Mouse (Mus musculus): ENCODE data around the gene Gm21083. TPM values are rescaled to one million over a fixed set of nuclear protein-coding genes. Genes with fewer than 3 reads are reported as not detected.
"Not testable (repeated sequence)": the region's sequence is repeated elsewhere in the genome, so short reads cannot be mapped to it uniquely, and the experiment has no call there.

Gene Gm21083
- total RNA-seq (2014; fragmentation: Nextera tagmentation) = not detected in 2 replicates
- not detected in 2 replicates for total RNA-seq (2017)

- ATAC-seq (replicated peaks; ENCODE audit: poor library complexity, severe bottlenecking) = not testable (repeated sequence)
Observed at GRCm38 (mm10) chr5:15577033-15577432, at the start of gene Gm21083. Gm21083 (plus strand) TSS chr5:15577333.

DNA sequence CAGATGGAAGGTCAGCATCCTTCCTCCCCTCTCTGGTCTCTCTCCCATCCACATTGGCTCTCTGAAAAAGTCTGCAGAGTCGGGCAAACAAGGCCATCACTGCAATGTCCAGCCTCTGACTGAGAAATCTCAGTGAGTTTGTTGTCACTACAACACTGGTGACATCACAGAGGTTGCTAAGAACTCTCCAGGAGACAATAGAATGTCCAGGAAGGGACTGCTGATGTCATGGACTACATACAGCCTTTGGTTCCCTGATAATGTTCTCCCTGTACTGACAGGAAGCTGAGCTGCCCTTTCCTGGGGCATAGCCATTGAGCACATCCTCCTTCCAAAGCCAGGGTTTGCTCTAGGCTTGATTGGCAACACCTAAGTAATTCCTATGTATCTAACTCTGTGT lies 48.0 kb upstream of the Gm21083 start, which contains the start of gene Gm21190:
Gene Gm21190, minus strand, starts transcription at position 101 of the 400 bp plus-strand sequence.
- not testable (repeated sequence) for ATAC-seq (replicated peaks; ENCODE audit: poor library complexity, severe bottlenecking)

GRCm38 (mm10) chr5:15548642-15549041 lies 28.5 kb upstream of the Gm21083 start:
- not testable (repeated sequence) for ATAC-seq (replicated peaks; ENCODE audit: poor library complexity, severe bottlenecking)

DNA sequence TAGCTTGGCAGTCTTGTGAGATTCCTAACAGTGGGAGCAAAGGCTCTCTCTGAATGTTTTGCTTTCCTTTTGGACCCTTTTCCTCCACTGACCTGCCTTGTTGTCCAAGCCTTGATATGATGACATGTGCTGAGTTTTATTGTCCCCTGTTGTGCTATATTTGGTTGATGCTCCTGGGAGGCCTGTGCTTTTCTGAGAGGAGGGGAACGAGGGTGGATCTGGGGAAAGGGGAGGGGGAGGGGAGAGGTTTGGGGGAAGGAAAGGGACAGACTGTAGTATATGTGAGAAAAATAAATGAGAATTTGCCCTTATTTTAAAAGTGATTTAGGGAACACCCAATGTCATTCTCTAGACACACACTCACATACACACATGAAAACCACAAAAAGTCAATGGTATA lies 28.0 kb upstream of the Gm21083 start:
- not testable (repeated sequence) for ATAC-seq (replicated peaks; ENCODE audit: poor library complexity, severe bottlenecking)

GRCm38 (mm10) chr5:15549606-15550005 lies 27.5 kb upstream of the Gm21083 start:
- ATAC-seq (replicated peaks; ENCODE audit: poor library complexity, severe bottlenecking) = not testable (repeated sequence)

DNA sequence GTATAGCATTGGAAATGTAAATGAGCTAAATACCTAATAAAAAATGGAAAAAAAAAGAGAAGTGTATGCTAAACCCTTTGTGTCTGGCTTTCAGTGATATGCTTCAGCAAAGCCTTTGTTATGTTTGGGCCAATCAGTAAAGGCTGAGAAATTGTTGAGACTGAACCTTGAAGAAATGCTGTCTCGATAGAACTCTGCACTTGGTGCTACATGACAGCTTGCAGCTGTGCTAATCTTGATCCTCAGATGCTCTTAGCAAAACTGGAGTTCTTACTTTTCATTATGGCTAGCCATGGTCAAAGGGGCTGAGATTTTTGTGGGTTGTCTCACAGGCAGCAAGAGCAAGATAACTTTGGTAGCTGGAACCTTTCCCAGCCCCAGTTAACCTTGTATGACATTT lies 18.5 kb upstream of the Gm21083 start:
- not testable (repeated sequence) for ATAC-seq (replicated peaks; ENCODE audit: poor library complexity, severe bottlenecking)

DNA sequence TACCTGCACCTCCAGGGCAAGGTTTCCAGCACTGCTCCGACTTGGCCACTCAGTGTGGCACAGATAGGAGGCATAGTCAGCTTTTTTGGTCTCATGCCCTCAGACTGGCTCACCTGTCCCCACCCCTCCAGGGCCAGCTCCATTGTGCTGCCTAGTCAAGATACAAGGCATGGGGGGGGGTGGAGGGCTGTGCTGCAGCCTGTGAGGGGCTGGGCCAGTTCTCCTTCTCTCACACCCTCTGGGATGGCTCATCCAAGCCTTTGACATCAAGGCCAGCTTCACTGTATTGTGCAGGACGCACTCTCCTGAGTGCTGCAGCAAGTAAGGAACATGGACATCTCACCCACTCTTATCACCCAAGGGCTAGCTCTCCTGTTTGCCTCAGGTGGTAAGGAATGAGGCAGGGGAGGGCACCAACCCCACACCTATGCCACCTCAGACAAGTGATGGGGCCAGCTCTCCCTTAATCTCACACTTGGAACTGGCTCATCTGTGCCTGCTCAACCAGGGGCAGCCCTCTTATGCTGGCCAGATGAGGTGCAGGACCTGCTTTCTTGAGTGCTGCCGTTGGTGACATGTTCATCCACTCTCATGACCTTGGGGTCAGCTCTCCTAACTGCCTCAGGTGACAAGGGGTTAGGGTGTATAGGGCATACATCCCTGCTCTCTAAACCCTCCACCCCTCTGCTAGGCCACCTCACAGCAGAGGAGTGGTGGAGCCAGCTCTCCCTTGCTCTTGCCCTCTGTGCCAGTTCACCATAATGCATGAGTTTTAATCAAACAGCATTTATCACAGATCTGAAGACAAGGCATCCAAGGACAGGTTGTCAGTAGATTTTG lies 15.5 kb upstream of the Gm21083 start:
- ATAC-seq (replicated peaks; ENCODE audit: poor library complexity, severe bottlenecking) = not testable (repeated sequence)

GRCm38 (mm10) chr5:15573735-15574134 lies 3.4 kb upstream of the Gm21083 start:
- not testable (repeated sequence) for ATAC-seq (replicated peaks; ENCODE audit: poor library complexity, severe bottlenecking)

DNA sequence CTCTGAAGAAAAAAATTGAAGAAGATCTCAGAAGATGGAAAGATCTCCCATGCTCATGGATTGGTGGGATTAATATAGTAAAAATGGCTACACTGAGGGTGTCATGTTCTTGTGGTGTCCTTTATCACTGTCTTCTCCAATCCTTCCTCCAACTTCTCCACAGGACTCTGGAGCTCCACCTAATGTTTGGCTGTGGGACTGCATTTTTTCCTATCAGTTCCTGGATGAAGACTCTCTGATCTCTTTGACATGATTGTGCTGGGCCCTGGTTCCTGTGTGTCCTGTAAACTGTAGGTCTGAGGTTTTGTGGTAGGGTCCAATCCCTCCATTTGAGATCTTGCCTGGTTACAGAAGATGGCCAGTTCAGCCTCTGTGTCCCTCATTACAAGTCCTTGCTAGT lies 9.2 kb downstream of the Gm21083 start:
- ATAC-seq (replicated peaks; ENCODE audit: poor library complexity, severe bottlenecking) = not testable (repeated sequence)

- ATAC-seq (replicated peaks; ENCODE audit: poor library complexity, severe bottlenecking) = not testable (repeated sequence)
Observed at GRCm38 (mm10) chr5:15588291-15588690, 11.2 kb downstream of the Gm21083 start.

DNA sequence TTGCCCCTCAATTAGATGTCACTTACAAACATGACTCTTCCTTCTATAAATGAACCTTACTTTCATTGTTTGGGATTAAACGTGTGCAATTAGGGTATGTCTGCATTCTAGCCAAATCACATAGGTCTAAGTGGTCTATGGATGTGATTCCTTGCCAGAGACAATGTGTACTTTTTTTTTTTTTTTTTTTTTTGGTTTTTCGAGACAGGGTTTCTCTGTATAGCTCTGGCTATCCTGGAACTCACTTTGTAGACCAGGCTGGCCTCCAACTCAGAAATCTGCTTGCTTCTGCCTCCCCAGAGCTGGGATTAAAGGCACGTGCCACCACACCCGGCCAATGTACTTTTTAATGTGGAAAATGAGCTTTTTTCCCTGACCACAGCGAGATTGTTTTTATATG lies 13.5 kb downstream of the Gm21083 start:
- ATAC-seq (replicated peaks; ENCODE audit: poor library complexity, severe bottlenecking) = not testable (repeated sequence)

DNA sequence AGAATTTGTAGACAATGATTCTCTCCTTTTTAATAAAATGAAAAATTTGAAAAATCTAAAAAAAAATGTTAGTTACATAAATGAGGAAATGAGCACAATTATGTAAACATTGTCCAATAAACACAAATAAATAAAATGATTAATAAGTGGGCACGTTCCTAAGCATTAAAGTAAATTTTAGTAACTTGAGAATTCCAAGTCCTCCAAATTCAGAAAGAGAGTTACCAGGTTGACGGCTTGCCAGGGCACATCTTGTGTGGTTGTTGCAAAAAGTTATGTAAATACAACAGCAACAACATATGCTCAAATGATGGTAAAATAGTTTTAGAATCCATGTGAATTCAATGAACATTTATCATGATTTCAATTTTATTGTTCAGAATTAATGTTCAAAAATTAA lies 14.4 kb downstream of the Gm21083 start:
- not testable (repeated sequence) for ATAC-seq (replicated peaks; ENCODE audit: poor library complexity, severe bottlenecking)

DNA sequence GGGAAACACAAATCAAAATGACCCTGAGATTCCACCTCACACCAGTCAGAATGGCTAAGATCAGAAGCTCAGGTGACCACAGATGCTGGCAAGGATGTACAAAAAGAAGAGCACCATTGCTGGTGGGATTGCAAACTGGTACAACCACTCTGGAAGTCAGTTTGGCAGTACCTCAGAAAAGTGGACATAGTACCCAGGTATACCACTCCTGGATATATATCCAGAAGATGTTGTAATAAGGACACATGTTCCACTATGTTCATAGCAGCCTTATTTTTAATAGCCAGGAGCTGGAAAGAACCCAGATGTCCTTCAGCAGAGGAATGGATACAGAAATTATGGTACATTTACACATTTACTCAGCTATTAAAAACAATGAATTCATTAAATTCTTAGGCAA lies 21.7 kb downstream of the Gm21083 start:
- ATAC-seq (replicated peaks; ENCODE audit: poor library complexity, severe bottlenecking) = not testable (repeated sequence)

DNA sequence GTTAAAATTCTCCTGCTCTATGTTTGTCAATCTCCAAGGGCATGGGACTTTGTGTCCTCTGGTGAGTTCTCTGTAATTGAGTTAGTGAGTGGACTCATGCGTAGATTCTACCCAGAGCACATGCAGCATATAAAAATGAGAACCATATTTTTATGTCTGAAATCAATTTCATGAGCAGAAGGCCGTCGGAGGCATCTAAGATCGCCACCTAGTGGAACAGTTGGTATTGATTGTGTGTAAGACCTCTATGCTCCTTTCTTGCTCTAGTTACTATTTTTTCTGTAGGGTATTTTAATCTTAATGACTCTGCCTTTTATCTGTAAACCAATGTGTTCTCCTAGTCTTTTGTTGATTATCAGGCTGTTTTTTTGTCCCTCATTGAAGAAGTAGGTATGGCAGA lies 23.2 kb downstream of the Gm21083 start:
- not testable (repeated sequence) for ATAC-seq (replicated peaks; ENCODE audit: poor library complexity, severe bottlenecking)

DNA sequence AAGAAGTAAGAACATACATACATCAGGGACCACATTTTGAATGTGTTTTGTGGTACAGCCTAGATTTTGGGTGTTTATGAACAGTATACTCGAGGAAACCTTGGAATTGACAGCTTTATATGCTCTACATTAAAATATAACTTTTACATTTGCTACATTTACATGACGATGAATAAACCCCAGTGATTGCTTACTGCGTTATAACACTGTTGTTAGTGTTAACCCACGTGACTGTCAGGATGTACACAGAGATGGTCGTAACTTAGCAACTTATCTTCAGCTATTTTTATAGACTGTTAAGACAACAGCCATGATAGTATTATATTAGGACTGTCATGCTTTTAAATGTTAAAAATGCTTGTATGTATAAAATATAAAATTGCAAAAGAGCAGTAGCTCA lies 24.3 kb downstream of the Gm21083 start:
- not testable (repeated sequence) for ATAC-seq (replicated peaks; ENCODE audit: poor library complexity, severe bottlenecking)

DNA sequence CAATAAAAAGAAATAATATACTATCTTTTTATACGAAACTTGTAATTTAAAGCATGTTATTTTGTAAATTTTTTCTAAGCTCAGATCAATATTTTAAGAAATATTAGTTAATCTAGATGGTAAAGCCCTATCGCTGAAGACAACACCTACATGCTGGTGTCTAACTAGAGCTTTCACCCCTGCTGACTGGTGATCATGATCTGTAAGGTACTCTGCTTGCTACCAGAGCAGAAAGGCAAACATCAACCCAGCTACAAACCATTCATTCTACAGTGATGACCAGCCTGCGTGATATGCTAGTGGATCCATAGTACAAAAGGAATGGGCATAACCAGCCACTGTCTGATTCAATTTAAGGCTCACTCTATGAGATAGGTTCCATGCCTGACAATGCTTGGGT lies 24.8 kb downstream of the Gm21083 start:
- not testable (repeated sequence) for ATAC-seq (replicated peaks; ENCODE audit: poor library complexity, severe bottlenecking)

GRCm38 (mm10) chr5:15602424-15602947 lies 25.4 kb downstream of the Gm21083 start:
- ATAC-seq (replicated peaks; ENCODE audit: poor library complexity, severe bottlenecking) = not testable (repeated sequence)

- not testable (repeated sequence) for ATAC-seq (replicated peaks; ENCODE audit: poor library complexity, severe bottlenecking)
Observed at GRCm38 (mm10) chr5:15603008-15603407, 25.9 kb downstream of the Gm21083 start.

DNA sequence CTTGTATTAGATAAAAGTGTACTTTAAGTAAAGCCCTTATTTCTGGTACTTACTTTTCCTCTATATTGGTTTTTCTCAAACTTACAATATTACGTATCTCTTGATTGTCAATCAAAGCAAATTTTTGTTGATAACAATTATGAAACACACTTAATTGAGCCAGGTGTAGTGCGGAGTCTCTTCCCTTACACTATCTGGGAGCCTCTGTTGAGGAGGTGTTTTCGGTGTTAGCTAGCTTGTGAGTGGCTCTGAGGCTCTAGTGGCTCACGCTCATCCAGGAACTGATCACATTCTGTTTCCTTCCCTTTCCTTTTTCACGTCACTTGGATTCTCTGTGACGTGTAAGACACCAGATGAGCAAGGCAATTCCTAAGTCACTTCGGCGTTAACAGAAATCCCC lies 26.5 kb downstream of the Gm21083 start:
- ATAC-seq (replicated peaks; ENCODE audit: poor library complexity, severe bottlenecking) = not testable (repeated sequence)

- ATAC-seq (replicated peaks; ENCODE audit: poor library complexity, severe bottlenecking) = not testable (repeated sequence)
Observed at GRCm38 (mm10) chr5:15606677-15607076, 29.5 kb downstream of the Gm21083 start.

GRCm38 (mm10) chr5:15610695-15611094 lies 33.6 kb downstream of the Gm21083 start:
- ATAC-seq (replicated peaks; ENCODE audit: poor library complexity, severe bottlenecking) = not testable (repeated sequence)

All from granulocyte monocyte progenitor cell, adult 5-6 weeks (primary cell).